Mouse (Mus musculus) kidney, embryonic 14.5 days (tissue): Measurements from ENCODE around the gene Ccp110. TPM values are rescaled to one million over a fixed set of nuclear protein-coding genes. Genes with fewer than 3 reads are reported as not detected.

Source experiments
- ATAC-seq: fragments of 200-750 bp; cut with Nextera tagmentation; 2 replicates; pipeline ENCODE4 v1.8.0; 2017; ENCODE audit warnings: moderate number of reproducible peaks, mild to moderate bottlenecking, moderate TSS enrichment, moderate library complexity; ENCODE audit not compliant: low FRiP score, low TSS enrichment
- H3K27ac ChIP-seq: fragments of 300-500 bp; sonication (generic); 2 replicates; pipeline ENCODE4 v1.5.1; 2014; ENCODE audit warnings: low read depth, mild to moderate bottlenecking, low read length, moderate library complexity, mixed read lengths
- H3K27me3 ChIP-seq: fragments of 300-500 bp; sonication (generic); 2 replicates; pipeline ENCODE4 v1.6.1; 2014; ENCODE audit warnings: mild to moderate bottlenecking, low read length; ENCODE audit not compliant: control insufficient read depth, insufficient read depth
- H3K36me3 ChIP-seq: fragments of 300-500 bp; sonication (generic); 2 replicates; pipeline ENCODE4 v1.6.1; 2014; ENCODE audit warnings: low read length, mixed read lengths; ENCODE audit not compliant: control insufficient read depth, insufficient read depth
- H3K4me1 ChIP-seq: fragments of 300-500 bp; sonication (generic); 2 replicates; pipeline ENCODE4 v1.6.1; 2014; ENCODE audit warnings: low read length, mixed read lengths; ENCODE audit not compliant: control insufficient read depth, insufficient read depth
- H3K4me2 ChIP-seq: fragments of 300-500 bp; sonication (generic); replicated peaks from 2 replicates; pipeline ENCODE4 v1.6.1; 2014; ENCODE audit warnings: low read depth, mild to moderate bottlenecking, low read length
- H3K4me3 ChIP-seq: fragments of 300-500 bp; sonication (generic); 2 replicates; pipeline ENCODE4 v1.5.1; 2014; ENCODE audit warnings: mild to moderate bottlenecking, low read length
- H3K9ac ChIP-seq: fragments of 300-500 bp; sonication (generic); 2 replicates; pipeline ENCODE4 v1.6.1; 2014; ENCODE audit warnings: low read depth, mild to moderate bottlenecking, low read length, moderate library complexity
- H3K9me3 ChIP-seq: fragments of 300-500 bp; sonication (generic); 2 replicates; pipeline ENCODE4 v1.6.1; 2016; ENCODE audit warnings: low read length; ENCODE audit not compliant: control insufficient read depth
- WGBS: fragments of 180-500 bp; shearing (Covaris S2); extraction: QIAGEN DNeasy Blood & Tissue Kit; methylation state at CpG from one replicate; pipeline ENCODE4 v1.1.7; 2014; 5-methylcytosine and 5-hydroxymethylcytosine counted together
- polyA plus RNA-seq: library from polyadenylated mRNA; unstranded; fragments of >200 nt; fragmentation: Nextera tagmentation; extraction: Ambion mirVana; gene quantifications from 2 replicates; pipeline ENCODE4 v1.2.1, GENCODE M21; 2014

Gene Ccp110
- polyA plus RNA-seq, 1 experiment from 2014 or later: 13.5 TPM

DNA sequence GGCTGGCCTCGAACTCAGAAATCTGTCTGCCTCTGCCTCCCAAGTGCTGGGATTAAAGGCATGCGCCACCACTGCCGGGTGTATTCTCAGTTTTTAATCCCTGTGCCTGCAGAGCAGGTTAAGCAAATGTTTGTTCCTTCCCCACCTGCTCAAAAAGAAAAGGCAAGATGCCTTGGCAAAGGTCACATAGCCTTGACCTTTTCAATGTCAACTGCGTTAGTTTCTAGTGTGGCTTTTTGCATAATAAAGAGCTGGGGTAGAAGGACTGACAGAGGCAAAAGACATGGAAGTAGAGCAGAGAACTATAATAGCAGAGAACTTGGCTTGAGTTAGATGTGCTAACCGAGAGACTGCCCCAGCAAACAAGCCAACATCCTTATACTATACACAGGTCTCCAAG lies 1.6 kb upstream of the Ccp110 start:
- H3K4me1 ChIP-seq: peaks cover 12% of the 10 kb centered on the region
- H3K27me3 ChIP-seq: no peaks in the 10 kb centered on the region
- 75% methylated on average over 5 of the region's 5 CpGs for WGBS

GRCm38 (mm10) chr7:118714873-118715272 lies 2.5 kb downstream of the Ccp110 start:
- no peaks in the 10 kb centered on the region for H3K27me3 ChIP-seq
- ATAC-seq: no peak
- no peak overlapping the region for H3K9ac ChIP-seq
- H3K27ac ChIP-seq: no peak overlapping the region
- peaks cover 8% of the 10 kb centered on the region for H3K4me1 ChIP-seq
- H3K4me2 ChIP-seq: no peak overlapping the region
- H3K9me3 ChIP-seq: no peaks in the 10 kb centered on the region
- peaks cover 1% of the 10 kb centered on the region; the same call in 1 of the 2 replicates for H3K36me3 ChIP-seq
- 100% methylated on average over 1 of the region's 1 CpGs for WGBS
- no peak overlapping the region for H3K4me3 ChIP-seq

More for the DNA sequence above, 1.6 kb upstream of the Ccp110 start:
- no peak overlapping the region for H3K27ac ChIP-seq
- no peaks in the 10 kb centered on the region for H3K9me3 ChIP-seq
- ATAC-seq: no peak
- H3K4me2 ChIP-seq: no peak overlapping the region
- H3K4me3 ChIP-seq: no peak overlapping the region
- H3K36me3 ChIP-seq: no peaks in the 10 kb centered on the region
- H3K9ac ChIP-seq: no peak overlapping the region

DNA sequence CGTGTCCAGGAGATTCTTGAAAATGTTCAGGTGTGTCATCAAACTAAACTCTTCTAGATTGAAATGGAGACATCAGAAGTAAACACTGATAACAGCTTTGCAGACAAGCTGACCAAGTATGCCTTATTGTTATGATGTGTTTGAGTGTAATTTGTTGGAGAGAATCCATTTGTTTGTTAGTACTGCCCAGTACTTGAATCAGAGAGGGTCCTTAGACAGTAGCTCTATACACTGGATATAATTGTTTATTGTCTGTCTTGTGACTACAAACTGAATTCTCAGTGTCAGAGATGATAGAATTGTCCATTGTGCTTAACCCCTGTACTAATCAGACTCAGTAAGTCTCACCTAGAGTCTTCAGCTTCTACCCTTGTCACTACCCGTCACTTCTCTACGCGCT lies 5.7 kb downstream of the Ccp110 start:
- Histone ChIP-seq H3K27me3 (no peaks in the 10 kb centered on the region), H3K4me2 (no peak overlapping the region), H3K36me3 (peaks cover 24% of the 10 kb centered on the region), H3K4me1 (peaks cover 6% of the 10 kb centered on the region), H3K9me3 (no peaks in the 10 kb centered on the region), H3K27ac (no peak overlapping the region), H3K4me3 (no peak overlapping the region), H3K9ac (no peak overlapping the region)
- 95% methylated on average over 4 of the region's 4 CpGs for WGBS
- no peak for ATAC-seq

- 93% methylated on average over 9 of the region's 9 CpGs for WGBS
- ATAC-seq: no peak
Observed at GRCm38 (mm10) chr7:118723927-118724326, 11.6 kb downstream of the Ccp110 start.

GRCm38 (mm10) chr7:118725459-118725858 lies 13.1 kb downstream of the Ccp110 start:
- 84% methylated on average over 2 of the region's 2 CpGs for WGBS
- Histone ChIP-seq H3K9me3 (no peaks in the 10 kb centered on the region), H3K4me1 (no peaks in the 10 kb centered on the region), H3K4me2 (no peak overlapping the region), H3K27ac (no peak overlapping the region), H3K27me3 (no peaks in the 10 kb centered on the region), H3K9ac (no peak overlapping the region), H3K36me3 (peaks cover 78% of the 10 kb centered on the region), H3K4me3 (no peak overlapping the region)
- no peak for ATAC-seq

More at GRCm38 (mm10) chr7:118723927-118724326, 11.6 kb downstream of the Ccp110 start:
- peaks cover 71% of the 10 kb centered on the region for H3K36me3 ChIP-seq
- no peak overlapping the region for H3K9ac ChIP-seq
- H3K27me3 ChIP-seq: no peaks in the 10 kb centered on the region
- H3K9me3 ChIP-seq: no peaks in the 10 kb centered on the region
- no peaks in the 10 kb centered on the region for H3K4me1 ChIP-seq
- H3K4me2 ChIP-seq: no peak overlapping the region
- H3K27ac ChIP-seq: no peak overlapping the region
- H3K4me3 ChIP-seq: no peak overlapping the region

- Histone ChIP-seq H3K36me3 (peaks cover 73% of the 10 kb centered on the region), H3K27ac (no peak overlapping the region), H3K4me3 (no peak overlapping the region), H3K9ac (no peak overlapping the region), H3K9me3 (no peaks in the 10 kb centered on the region), H3K4me1 (no peaks in the 10 kb centered on the region), H3K4me2 (no peak overlapping the region), H3K27me3 (no peaks in the 10 kb centered on the region)
- no peak for ATAC-seq
- WGBS: 92% methylated on average over 13 of the region's 13 CpGs
Observed at GRCm38 (mm10) chr7:118728846-118729587, 16.7 kb downstream of the Ccp110 start.

GRCm38 (mm10) chr7:118731781-118732180 lies 19.4 kb downstream of the Ccp110 start:
- no peak overlapping the region for H3K4me3 ChIP-seq
- H3K9ac ChIP-seq: no peak overlapping the region
- H3K4me1 ChIP-seq: no peaks in the 10 kb centered on the region
- H3K9me3 ChIP-seq: no peaks in the 10 kb centered on the region
- peaks cover 54% of the 10 kb centered on the region for H3K36me3 ChIP-seq
- no peak overlapping the region for H3K4me2 ChIP-seq
- ATAC-seq: no peak
- no peak overlapping the region for H3K27ac ChIP-seq
- no peaks in the 10 kb centered on the region for H3K27me3 ChIP-seq
- 86% methylated on average over 3 of the region's 3 CpGs for WGBS

DNA sequence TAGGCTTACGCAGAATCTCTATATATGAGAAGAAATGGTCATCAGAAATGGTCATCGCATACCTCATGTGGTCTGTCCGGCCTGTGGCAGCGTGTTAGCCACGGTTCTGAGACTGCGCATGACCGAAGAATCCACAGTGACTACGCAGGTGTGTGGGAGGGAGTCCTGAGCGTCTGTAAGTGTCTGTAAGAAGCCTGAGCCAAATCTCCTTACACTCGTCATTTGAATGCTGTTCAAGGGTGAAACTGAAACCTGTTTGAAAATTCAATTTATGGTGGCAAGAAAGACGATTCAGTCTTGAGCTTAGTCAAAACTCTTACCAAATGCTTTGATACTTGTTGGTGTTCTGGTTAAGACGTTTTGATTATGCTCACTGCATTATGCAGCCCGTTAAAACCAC lies 20.9 kb downstream of the Ccp110 start:
- Histone ChIP-seq H3K4me2 (no peak overlapping the region), H3K4me3 (no peak overlapping the region), H3K27me3 (no peaks in the 10 kb centered on the region), H3K9me3 (no peaks in the 10 kb centered on the region), H3K27ac (no peak overlapping the region), H3K9ac (no peak overlapping the region), H3K36me3 (peaks cover 41% of the 10 kb centered on the region), H3K4me1 (no peaks in the 10 kb centered on the region)
- no peak for ATAC-seq
- 92% methylated on average over 13 of the region's 13 CpGs for WGBS

GRCm38 (mm10) chr7:118738730-118739129 lies 26.4 kb downstream of the Ccp110 start:
- Histone ChIP-seq H3K4me1 (peaks cover 6% of the 10 kb centered on the region), H3K4me2 (no peak overlapping the region), H3K36me3 (peaks cover 11% of the 10 kb centered on the region; the same call in 1 of the 2 replicates), H3K9ac (no peak overlapping the region), H3K4me3 (no peak overlapping the region), H3K27me3 (no peaks in the 10 kb centered on the region), H3K27ac (no peak overlapping the region), H3K9me3 (no peaks in the 10 kb centered on the region)
- no peak for ATAC-seq
- WGBS: 58% methylated on average over 1 of the region's 1 CpGs
